Mouse (Mus musculus): Measurements from ENCODE around the gene Gm3417. TPM values are rescaled to one million over a fixed set of nuclear protein-coding genes. Genes with fewer than 3 reads are reported as not detected.
"Not testable (repeated sequence)": the region's sequence is repeated elsewhere in the genome, so short reads cannot be mapped to it uniquely, and the experiment has no call there.

Gene Gm3417
- 1.1 TPM in 1 of 2 replicates, not detected in the other for polyA plus RNA-seq (2015; fragmentation: Nextera tagmentation; extraction: Ambion mirVana)

- peak within 1 kb of the TSS; percentile 30; the same call in 1 of the 2 replicates for H3K4me2 ChIP-seq
Measured at GRCm38 (mm10) chr17:14978362-14979038, at the start of gene Gm3417, which contains the start of gene 9030025P20Rik. Gene Gm3417 (minus strand): TSS chr17:14978790. Gene 9030025P20Rik (plus strand): TSS chr17:14978468.

GRCm38 (mm10) chr17:15025513-15025912 lies 46.9 kb upstream of the Gm3417 start:
- not testable (repeated sequence) for H3K36me3 ChIP-seq (ENCODE audit: poor library complexity, severe bottlenecking); H3K27me3 ChIP-seq; ATAC-seq; H3K4me2 ChIP-seq; H3K9ac ChIP-seq; H3K4me3 ChIP-seq; H3K4me1 ChIP-seq; H3K9me3 ChIP-seq (replicated peaks); H3K27ac ChIP-seq
- WGBS: no CpG with 5 or more reads among the region's 6 CpGs

More at GRCm38 (mm10) chr17:14978362-14979038, at the start of gene Gm3417, which contains the start of gene 9030025P20Rik:
- not testable (repeated sequence) for H3K4me1 ChIP-seq; H3K9ac ChIP-seq; H3K27ac ChIP-seq; H3K9me3 ChIP-seq (replicated peaks); H3K36me3 ChIP-seq (ENCODE audit: poor library complexity, severe bottlenecking); H3K4me3 ChIP-seq; H3K27me3 ChIP-seq
- WGBS: no CpG with 5 or more reads among the region's 60 CpGs
- peak; percentile 99 for ATAC-seq

GRCm38 (mm10) chr17:15024502-15025193 lies 46.1 kb upstream of the Gm3417 start:
- H3K9ac ChIP-seq; H3K36me3 ChIP-seq (ENCODE audit: poor library complexity, severe bottlenecking); H3K4me1 ChIP-seq; H3K4me3 ChIP-seq; H3K27ac ChIP-seq; H3K9me3 ChIP-seq (replicated peaks); H3K4me2 ChIP-seq; H3K27me3 ChIP-seq: not testable (repeated sequence)
- ATAC-seq: peak; percentile 93
- WGBS: no CpG with 5 or more reads among the region's 48 CpGs

GRCm38 (mm10) chr17:15023878-15024492 lies 45.4 kb upstream of the Gm3417 start:
- H3K9ac ChIP-seq; H3K27ac ChIP-seq; H3K36me3 ChIP-seq (ENCODE audit: poor library complexity, severe bottlenecking); H3K4me2 ChIP-seq; H3K27me3 ChIP-seq; H3K4me1 ChIP-seq; H3K4me3 ChIP-seq; H3K9me3 ChIP-seq (replicated peaks): not testable (repeated sequence)
- no CpG with 5 or more reads among the region's 97 CpGs for WGBS
- ATAC-seq: peak; percentile 76

GRCm38 (mm10) chr17:15021503-15022220 lies 43.1 kb upstream of the Gm3417 start:
- H3K4me3 ChIP-seq; H3K9ac ChIP-seq; H3K4me2 ChIP-seq; H3K27me3 ChIP-seq; ATAC-seq; H3K27ac ChIP-seq; H3K36me3 ChIP-seq (ENCODE audit: poor library complexity, severe bottlenecking); H3K9me3 ChIP-seq (replicated peaks); H3K4me1 ChIP-seq: not testable (repeated sequence)
- 84% methylated on average over 3 of the region's 3 CpGs for WGBS

- H3K9me3 ChIP-seq (replicated peaks); H3K4me1 ChIP-seq; H3K27me3 ChIP-seq; H3K9ac ChIP-seq; H3K36me3 ChIP-seq (ENCODE audit: poor library complexity, severe bottlenecking); H3K4me2 ChIP-seq; H3K4me3 ChIP-seq; H3K27ac ChIP-seq: not testable (repeated sequence)
- WGBS: no CpG with 5 or more reads among the region's 60 CpGs
- peak; percentile 99 for ATAC-seq
Measured at GRCm38 (mm10) chr17:15009706-15010413, 31.3 kb upstream of the Gm3417 start, which contains the start of gene Gm3435. Gene Gm3435 (plus strand): TSS chr17:15010176.

GRCm38 (mm10) chr17:15009088-15009487 lies 30.5 kb upstream of the Gm3417 start:
- no CpG with 5 or more reads among the region's 3 CpGs for WGBS
- not testable (repeated sequence) for H3K9me3 ChIP-seq (replicated peaks); H3K4me2 ChIP-seq; H3K36me3 ChIP-seq (ENCODE audit: poor library complexity, severe bottlenecking); H3K27ac ChIP-seq; H3K9ac ChIP-seq; H3K27me3 ChIP-seq; H3K4me3 ChIP-seq; H3K4me1 ChIP-seq; ATAC-seq

GRCm38 (mm10) chr17:15000047-15000446 lies 21.5 kb upstream of the Gm3417 start:
- H3K27me3 ChIP-seq; H3K4me1 ChIP-seq; H3K36me3 ChIP-seq (ENCODE audit: poor library complexity, severe bottlenecking); H3K9me3 ChIP-seq (replicated peaks); H3K4me2 ChIP-seq; H3K4me3 ChIP-seq; H3K27ac ChIP-seq; ATAC-seq; H3K9ac ChIP-seq: not testable (repeated sequence)
- no CpG with 5 or more reads among the region's 4 CpGs for WGBS

- not testable (repeated sequence) for H3K36me3 ChIP-seq (ENCODE audit: poor library complexity, severe bottlenecking); ATAC-seq; H3K4me1 ChIP-seq; H3K9me3 ChIP-seq (replicated peaks); H3K27ac ChIP-seq; H3K27me3 ChIP-seq; H3K4me3 ChIP-seq; H3K9ac ChIP-seq; H3K4me2 ChIP-seq
- WGBS: no CpG with 5 or more reads among the region's 5 CpGs
Measured at GRCm38 (mm10) chr17:14994140-14994539, 15.6 kb upstream of the Gm3417 start.

GRCm38 (mm10) chr17:14993139-14993832 lies 14.7 kb upstream of the Gm3417 start:
- H3K4me3 ChIP-seq; H3K9me3 ChIP-seq (replicated peaks); H3K36me3 ChIP-seq (ENCODE audit: poor library complexity, severe bottlenecking); H3K4me1 ChIP-seq; H3K4me2 ChIP-seq; H3K27ac ChIP-seq; H3K27me3 ChIP-seq; H3K9ac ChIP-seq: not testable (repeated sequence)
- ATAC-seq: peak; percentile 92
- WGBS: no CpG with 5 or more reads among the region's 47 CpGs

- not testable (repeated sequence) for H3K4me1 ChIP-seq; H3K4me3 ChIP-seq; H3K36me3 ChIP-seq (ENCODE audit: poor library complexity, severe bottlenecking); H3K27ac ChIP-seq; H3K4me2 ChIP-seq; H3K9me3 ChIP-seq (replicated peaks); H3K9ac ChIP-seq; H3K27me3 ChIP-seq
- no CpG with 5 or more reads among the region's 98 CpGs for WGBS
- peak; percentile 74 for ATAC-seq
Measured at GRCm38 (mm10) chr17:14992522-14993138, 14.0 kb upstream of the Gm3417 start.
